Mouse (Mus musculus): Measurements from ENCODE around the gene Mtmr12.

GRCm38 (mm10) chr15:12217849-12218248 is 13.0 kb downstream of the Mtmr12 start:
- TF ChIP-seq CTCF (IDR thresholded peaks at IDR 0.05; ENCODE audit: control insufficient read depth, insufficient read depth, low read length) (no peak), POLR2A (IDR thresholded peaks at IDR 0.05; ENCODE audit: borderline replicate concordance, control insufficient read depth, low read depth, low read length) (no peak)

Data from bone marrow, adult 2 months (tissue).